Mouse (Mus musculus) erythroid progenitor cell, adult 5-6 weeks (primary cell): ENCODE results near the gene Pbx1. TPM values are rescaled to one million over a fixed set of nuclear protein-coding genes. Genes with fewer than 3 reads are reported as not detected.

Experiments used
- ATAC-seq: replicated peaks from 2 replicates; pipeline ENCODE4 v1.8.0; 2016; ENCODE audit warnings: moderate number of reproducible peaks, mild to moderate bottlenecking, moderate TSS enrichment, inconsistent platforms; ENCODE audit not compliant: poor library complexity, low FRiP score, severe bottlenecking
- total RNA-seq, 2 experiments: library from RNA; stranded (forward) in 1 of 2; stranded (reverse) in 1 of 2; fragments of 150-400 nt in 1 of 2; fragments of 186-747, 209-891 nt in 1 of 2; gene quantifications; 2 replicates each; pipeline versions ENCODE4 v1.2.3 to v1.2.4; 2015 to 2017; ENCODE audit warnings: low replicate concordance in 2 of 2

The Pbx1 gene
- total RNA-seq, 2 experiments from 2014 or later = 2.1 to 4.6 TPM

GRCm38 (mm10) chr1:168356970-168357441 is 75.1 kb downstream of the Pbx1 start:
- no peak for ATAC-seq

- ATAC-seq = no peak
These were observed 76.0 kb downstream of the Pbx1 start for GRCm38 (mm10) chr1:168355985-168356556.

- no peak for ATAC-seq
These were observed 77.1 kb downstream of the Pbx1 start for GRCm38 (mm10) chr1:168354934-168355333.

- ATAC-seq = no peak
These were observed 83.9 kb downstream of the Pbx1 start for GRCm38 (mm10) chr1:168348036-168348784.

- no peak for ATAC-seq
These were observed 87.2 kb downstream of the Pbx1 start for GRCm38 (mm10) chr1:168344918-168345317.

GRCm38 (mm10) chr1:168344262-168344661 is 87.8 kb downstream of the Pbx1 start:
- ATAC-seq = no peak

- ATAC-seq = no peak
These were observed 89.8 kb downstream of the Pbx1 start for GRCm38 (mm10) chr1:168342269-168342668.

- no peak for ATAC-seq
These were observed 90.2 kb downstream of the Pbx1 start for GRCm38 (mm10) chr1:168341863-168342262.

- ATAC-seq = no peak
These were observed 90.7 kb downstream of the Pbx1 start for GRCm38 (mm10) chr1:168341368-168341767.

- no peak for ATAC-seq
These were observed 95.7 kb downstream of the Pbx1 start for GRCm38 (mm10) chr1:168336238-168336818.

GRCm38 (mm10) chr1:168334831-168335574 is 97.1 kb downstream of the Pbx1 start:
- ATAC-seq = no peak

- no peak for ATAC-seq
These were observed 100.0 kb downstream of the Pbx1 start for GRCm38 (mm10) chr1:168332056-168332455.

- ATAC-seq = no peak
These were observed 103.8 kb downstream of the Pbx1 start for GRCm38 (mm10) chr1:168328236-168328605.

- ATAC-seq = no peak
These were observed 104.5 kb downstream of the Pbx1 start for GRCm38 (mm10) chr1:168327405-168328235.

- no peak for ATAC-seq
These were observed 106.3 kb downstream of the Pbx1 start for GRCm38 (mm10) chr1:168325786-168326185.

- no peak for ATAC-seq
These were observed 107.6 kb downstream of the Pbx1 start for GRCm38 (mm10) chr1:168324306-168325085.

GRCm38 (mm10) chr1:168323436-168324108 is 108.5 kb downstream of the Pbx1 start:
- ATAC-seq = no peak

- peak; percentile 81 for ATAC-seq
These were observed 109.2 kb downstream of the Pbx1 start for GRCm38 (mm10) chr1:168322892-168323291.
